Mouse (Mus musculus) mature B cell (primary cell): ENCODE measurements around the gene Dst.

Source experiments
- in situ Hi-C: fragments of 300-500 bp; cut with MboI; formaldehyde crosslinking; loops from 2 replicates; pipeline ENCODE4 v1.14.3; 2019

The Dst gene

GRCm38 (mm10) chr1:33908191-33908962 lies at the start of gene Dst:
TSS of gene Dst (plus strand) at chr1:33908225.
- in situ Hi-C loops: no loop called here

- in situ Hi-C loops: no loop called here
Observed at GRCm38 (mm10) chr1:33869031-33869430, 39.0 kb upstream of the Dst start.

DNA sequence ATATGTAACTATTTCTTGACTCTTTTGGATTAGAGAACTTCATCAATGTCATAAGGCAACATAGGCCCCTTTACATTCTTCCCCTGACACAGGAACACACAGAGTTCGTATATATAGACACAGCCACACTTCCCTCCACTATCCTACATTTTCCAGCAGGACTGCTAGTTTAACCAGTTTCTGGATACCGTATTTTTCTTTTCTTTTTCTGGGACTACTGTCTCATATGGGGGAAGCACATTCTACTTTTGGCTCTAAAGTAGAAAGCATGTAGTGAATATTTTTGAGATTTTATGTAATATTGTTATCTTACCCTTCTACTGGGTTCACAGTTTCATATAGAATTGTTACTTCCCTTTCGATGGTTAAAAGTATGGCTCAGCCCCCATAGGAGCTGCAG lies 38.6 kb upstream of the Dst start:
- in situ Hi-C loops: no loop called here

GRCm38 (mm10) chr1:33873561-33873960 lies 34.5 kb upstream of the Dst start:
- in situ Hi-C loops: no loop called here

DNA sequence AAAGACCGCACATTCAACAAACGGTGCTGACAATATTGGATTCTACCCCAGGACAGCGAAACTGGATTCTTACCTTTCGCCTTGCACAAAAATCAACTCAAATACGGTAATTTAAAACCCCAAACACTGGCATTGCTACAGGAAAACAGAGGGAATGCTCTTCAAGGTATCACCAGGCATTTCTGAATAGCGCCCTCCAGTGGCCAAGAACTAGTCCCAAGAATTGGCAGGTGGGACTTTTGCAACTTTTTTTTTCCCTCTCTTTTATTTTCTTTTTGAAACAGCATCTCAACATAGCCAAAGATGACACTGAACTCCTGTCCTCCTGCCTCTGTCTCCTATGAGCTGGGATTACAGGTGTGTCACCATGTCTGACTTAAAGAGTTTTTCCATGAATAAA lies 32.3 kb upstream of the Dst start:
- in situ Hi-C loops: no loop called here

GRCm38 (mm10) chr1:33876416-33876815 lies 31.6 kb upstream of the Dst start:
- in situ Hi-C loops: no loop called here

DNA sequence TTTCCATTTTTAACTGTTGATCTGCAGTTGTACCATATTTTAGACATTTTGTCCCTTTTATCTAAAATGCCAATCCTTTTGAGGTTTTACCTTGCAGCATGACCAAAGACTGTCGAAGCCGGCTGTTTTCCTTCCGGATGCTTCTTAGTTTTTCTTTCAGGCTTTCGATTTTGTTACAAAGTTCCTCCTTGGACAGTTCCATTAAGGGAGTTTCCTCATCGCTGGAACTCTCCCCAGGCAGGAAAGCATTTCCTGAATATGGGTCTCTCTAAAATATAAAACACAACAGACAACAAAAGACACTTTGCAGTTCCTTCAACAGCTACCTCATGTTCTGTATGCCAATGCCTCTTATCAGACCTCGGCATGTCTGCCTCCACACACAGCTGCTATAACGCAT lies 29.9 kb upstream of the Dst start:
- in situ Hi-C loops: no loop called here

DNA sequence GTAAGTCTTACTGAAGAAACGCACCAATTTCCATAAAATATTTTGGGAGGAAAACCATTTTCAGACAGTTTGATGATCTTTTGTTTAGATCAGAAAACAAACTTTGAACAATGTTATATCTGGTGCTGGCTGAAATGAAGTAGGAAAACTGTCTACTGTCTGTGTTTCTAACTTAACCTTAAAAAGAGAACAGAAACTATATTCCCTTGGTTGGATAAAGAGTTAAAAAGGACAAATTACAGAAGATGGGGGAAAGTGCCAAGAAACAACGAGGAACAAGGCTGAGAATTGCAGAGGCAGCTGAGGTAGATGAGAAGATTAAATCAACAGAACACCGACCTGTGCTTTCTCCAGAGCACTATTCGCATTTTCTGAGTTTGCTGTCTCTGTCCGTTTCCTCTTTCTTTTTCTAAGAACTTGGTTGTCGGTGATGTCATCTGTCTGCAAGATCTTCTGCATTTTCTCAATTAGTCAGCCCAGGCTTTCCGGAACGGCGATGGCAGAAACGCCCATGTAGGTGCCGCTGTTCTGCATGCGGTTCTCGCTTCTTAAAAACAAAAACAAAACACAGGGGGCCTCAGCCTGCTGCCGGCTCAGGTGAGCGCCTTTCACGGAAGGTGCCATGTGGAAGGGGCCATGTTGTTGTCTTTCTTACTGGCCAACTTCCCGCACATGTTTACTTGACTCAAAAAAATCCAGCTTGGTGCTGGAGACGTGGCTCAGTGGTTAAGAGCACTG lies 24.8 kb upstream of the Dst start:
- in situ Hi-C loops: no loop called here

GRCm38 (mm10) chr1:33892784-33893183 lies 15.2 kb upstream of the Dst start:
- in situ Hi-C loops: no loop called here

DNA sequence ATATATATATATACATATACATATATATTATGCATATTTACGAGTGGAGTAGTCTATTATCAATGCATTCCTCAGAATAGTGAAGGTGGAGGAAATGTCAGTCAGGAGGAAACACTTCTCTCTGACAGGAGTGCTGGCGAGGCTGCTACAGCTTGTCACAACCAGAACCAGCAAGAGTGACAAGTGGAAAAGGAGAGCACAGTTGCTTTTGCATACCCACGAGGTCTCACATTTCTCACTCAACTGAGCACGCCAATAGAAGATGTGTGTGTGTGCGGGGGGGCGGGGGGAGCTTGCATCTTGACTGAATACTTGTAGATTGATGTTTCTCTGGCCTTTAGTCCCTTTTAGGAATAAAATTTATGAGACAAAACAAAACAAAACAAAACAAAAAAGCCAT lies 11.9 kb upstream of the Dst start:
- in situ Hi-C loops: no loop called here

- in situ Hi-C loops: no loop called here
Observed at GRCm38 (mm10) chr1:33896666-33897065, 11.4 kb upstream of the Dst start.

DNA sequence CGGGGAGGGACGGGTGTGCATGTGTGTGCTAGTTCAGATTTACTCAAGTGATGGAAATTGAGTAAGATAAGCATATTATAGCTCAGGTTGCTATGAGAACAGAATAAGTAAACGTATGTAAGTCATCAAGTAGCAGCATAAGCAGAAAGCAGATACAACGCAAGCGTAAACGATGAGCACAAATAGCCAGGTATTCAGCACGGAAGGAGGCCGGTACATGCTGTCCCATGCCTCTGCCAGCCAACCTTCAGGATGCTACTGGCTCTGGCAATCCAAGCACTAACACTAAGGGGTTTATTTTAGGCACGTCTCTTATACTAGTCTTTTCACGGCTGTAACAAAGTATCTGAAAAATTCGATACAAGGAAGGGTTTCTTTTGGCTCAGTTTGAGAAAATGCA lies 10.6 kb upstream of the Dst start:
- in situ Hi-C loops: no loop called here

- in situ Hi-C loops: no loop called here
Observed at GRCm38 (mm10) chr1:33898373-33898772, 9.7 kb upstream of the Dst start.

GRCm38 (mm10) chr1:33900175-33900574 lies 7.8 kb upstream of the Dst start:
- in situ Hi-C loops: no loop called here

- in situ Hi-C loops: no loop called here
Observed at GRCm38 (mm10) chr1:33903587-33903986, 4.4 kb upstream of the Dst start.

DNA sequence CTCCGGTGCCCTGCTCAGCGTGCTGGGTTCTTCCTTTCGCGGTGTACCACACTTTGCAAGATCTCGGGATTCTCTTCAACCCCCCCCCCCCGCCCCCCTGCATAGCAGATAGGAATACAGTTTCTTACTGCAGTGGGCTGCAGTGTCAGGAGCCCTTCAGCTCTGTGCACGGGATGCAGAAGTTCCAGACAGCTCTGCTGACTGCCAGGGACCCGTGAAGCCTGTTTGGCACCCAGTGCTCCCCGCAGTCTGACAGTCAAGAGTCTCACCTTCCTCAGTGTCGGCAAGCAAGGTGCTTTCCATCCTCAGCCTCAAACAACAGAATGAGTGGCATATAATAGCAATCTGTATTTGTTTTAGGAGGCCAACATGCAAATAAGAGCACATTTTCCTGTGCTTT lies 1.8 kb upstream of the Dst start:
- in situ Hi-C loops: no loop called here

GRCm38 (mm10) chr1:33906927-33907326 lies 1.1 kb upstream of the Dst start:
- in situ Hi-C loops: no loop called here

- in situ Hi-C loops: no loop called here
Observed at GRCm38 (mm10) chr1:33907421-33908190, 419 bp upstream of the Dst start, which contains the start of gene Bend6. TSS of gene Bend6 (minus strand) at chr1:33907816.

DNA sequence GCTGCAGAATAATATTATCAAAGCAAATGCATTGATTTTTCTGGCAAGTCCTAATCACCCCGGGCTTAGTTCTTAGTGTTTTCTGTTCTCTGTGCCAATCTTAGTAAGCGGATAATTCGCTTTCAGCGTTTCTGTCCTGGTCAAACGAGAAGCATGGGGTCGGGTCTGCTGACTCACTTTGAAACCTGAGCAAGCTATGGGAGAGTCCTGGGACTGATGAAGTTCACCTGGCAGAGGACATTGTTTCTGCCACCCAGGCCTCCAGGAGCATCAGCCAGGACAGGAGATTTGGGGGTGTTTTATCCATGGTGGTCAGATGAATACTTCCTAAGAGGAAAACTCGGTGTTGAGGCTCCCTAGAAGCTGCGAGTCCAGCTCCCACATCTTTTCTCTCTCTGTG lies 3.6 kb downstream of the Dst start:
- in situ Hi-C loops: no loop called here

GRCm38 (mm10) chr1:33916554-33916953 lies 8.5 kb downstream of the Dst start:
- in situ Hi-C loops: no loop called here

GRCm38 (mm10) chr1:33922975-33923374 lies 14.9 kb downstream of the Dst start:
- in situ Hi-C loops: no loop called here

DNA sequence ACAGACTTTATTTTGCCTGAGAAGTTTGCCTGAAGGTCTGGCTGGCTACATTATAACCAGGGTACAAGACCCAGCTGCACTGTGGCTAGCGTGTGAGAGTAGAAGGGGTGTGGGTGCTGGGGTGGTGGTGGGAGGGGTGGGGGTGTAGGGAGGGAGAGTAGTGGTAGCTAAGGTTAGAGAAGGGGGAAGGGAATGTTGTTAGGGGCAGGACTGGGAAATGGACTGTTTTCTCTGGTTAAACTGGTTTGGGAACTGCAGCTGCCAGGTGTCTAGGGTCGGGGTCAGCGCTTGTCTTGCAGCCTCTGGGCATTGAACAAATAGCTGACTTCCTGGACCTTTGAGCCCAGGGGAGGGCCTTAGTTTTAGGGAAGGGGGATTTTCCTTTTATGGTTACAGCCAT lies 17.3 kb downstream of the Dst start:
- in situ Hi-C loops: no loop called here

DNA sequence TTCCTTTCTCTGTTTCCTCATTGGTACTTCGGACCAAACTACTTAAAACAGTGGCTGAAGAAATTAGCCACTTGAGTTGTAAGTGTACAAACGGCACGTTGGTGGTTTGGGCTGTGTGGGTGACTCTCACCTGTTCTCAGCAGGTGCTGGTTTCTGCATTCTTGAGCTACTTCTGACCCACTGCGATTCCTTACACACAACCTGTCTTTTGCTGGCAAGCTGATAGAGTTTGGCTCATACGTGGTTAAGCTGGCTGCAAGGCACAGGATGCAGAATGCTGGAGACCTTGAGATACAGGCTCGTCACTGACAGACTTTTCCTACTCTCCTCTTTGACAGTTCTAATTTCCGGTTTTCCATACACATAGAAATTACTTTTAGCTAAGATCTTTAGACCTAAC lies 19.4 kb downstream of the Dst start:
- in situ Hi-C loops: no loop called here
